Mouse (Mus musculus) liver, embryonic 14.5 days (tissue): ENCODE measurements at regions not wholly inside any gene's neighbourhood (a gene's known extent, or its start where the extent isn't known, plus 50 kb on each side); places are given as distances from the start of the nearest gene placed in this dataset.

ENCODE experiments used
- CTCF ChIP-seq: IDR thresholded peaks from 2 replicates; pipeline ENCODE4 v1.5.1; 2016; ENCODE audit warnings: antibody characterized with exemption, low read depth, control low read depth
- EP300 ChIP-seq: IDR thresholded peaks from 2 replicates; pipeline ENCODE4 v1.6.1; 2016; ENCODE audit warnings: antibody characterized with exemption, low read depth

- TF ChIP-seq CTCF: no peak
- no peak for TF ChIP-seq EP300
These were observed 365.5 kb downstream of the Setd4 start for GRCm38 (mm10) chr16:93238326-93238725.
